10 mouse cellular contexts compared by ENCODE assay signal in genomic region chr19:32869053-32869680, GRCm38 (mm10).
DNase-seq lines count a peak whose midpoint lies in the region; ATAC-seq and TF ChIP-seq lines count a peak whose summit lies in the region.
"Had no signal": no experiment of that assay in that cellular context is flagged by ENCODE, and none has a peak within 500 bp of the region (broad histone marks: within the 10 kb centered on the region; RNA-seq: fewer than 3 reads in every experiment).

No protein-coding gene starts in this region.

- H3K27me3 ChIP-seq in hindbrain, embryonic 12.5 days, result no peaks in the 10 kb centered on the region
- H3K27me3 ChIP-seq: forebrain, embryonic 13.5 days had no signal

- H3K4me3 ChIP-seq in gastrocnemius, adult 2 months, result no peak overlapping the region
- no peak overlapping the region for H3K4me3 ChIP-seq in hindbrain, embryonic 12.5 days
- H3K4me3 ChIP-seq: forebrain, embryonic 13.5 days; midbrain, embryonic 12.5 days had no signal

- H3K27ac ChIP-seq in gastrocnemius, adult 2 months, result no peak overlapping the region
- H3K27ac ChIP-seq in hindbrain, embryonic 12.5 days, result no peak overlapping the region
- H3K27ac ChIP-seq: forebrain, embryonic 13.5 days; midbrain, embryonic 12.5 days had no signal

- TF ChIP-seq CTCF in gastrocnemius, adult 2 months (IDR thresholded peaks at IDR 0.05), result no peak

- H3K4me2 ChIP-seq in hindbrain, embryonic 12.5 days (replicated peaks), result no peak overlapping the region
- H3K4me2 ChIP-seq: forebrain, embryonic 13.5 days; midbrain, embryonic 12.5 days had no signal

- peak; percentile 19 for DNase-seq in gastrocnemius, adult 2 months
- no peak for DNase-seq in gastrocnemius, postnatal 10 days
- DNase-seq in urinary bladder, postnatal 14 days (ENCODE audit: low spot score), result peak; percentile 46
- DNase-seq in urinary bladder, adult 2 months (ENCODE audit: low spot score), result no peak
- peak; percentile 49 for DNase-seq in lung, postnatal 14 days
- no peak for DNase-seq in testis, postnatal 14 days (ENCODE audit: low spot score)
- no peak for DNase-seq in ovary, adult 18-20 months (ENCODE audit: low spot score)

- H3K9ac ChIP-seq in hindbrain, embryonic 12.5 days, result no peak overlapping the region
- H3K9ac ChIP-seq: forebrain, embryonic 13.5 days; midbrain, embryonic 12.5 days had no signal

- intact Hi-C loops in gastrocnemius, adult 2 months (cut with DNase I), result no loop called here

- no peak for ATAC-seq in hindbrain, embryonic 12.5 days (ENCODE audit: low FRiP score)
- ATAC-seq: forebrain, embryonic 13.5 days had no signal

- WGBS in hindbrain, embryonic 12.5 days, result 41% methylated on average over 10 of the region's 10 CpGs

- H3K36me3 ChIP-seq in hindbrain, embryonic 12.5 days, result no peaks in the 10 kb centered on the region
- H3K36me3 ChIP-seq: midbrain, embryonic 12.5 days had no signal

- H3K4me1 ChIP-seq in hindbrain, embryonic 12.5 days, result peaks cover 15% of the 10 kb centered on the region

- H3K9me3 ChIP-seq in hindbrain, embryonic 12.5 days (replicated peaks), result no peaks in the 10 kb centered on the region
- H3K9me3 ChIP-seq: forebrain, embryonic 13.5 days; midbrain, embryonic 12.5 days had no signal

Comparison
In these comparisons a context has a peak if more than half of its experiments do, and no peak if none do; other contexts are left out.
1. DNase-seq: peak in gastrocnemius, adult 2 months (single experiment), urinary bladder, postnatal 14 days (single experiment) and lung, postnatal 14 days (single experiment); none in gastrocnemius, postnatal 10 days (single experiment), urinary bladder, adult 2 months (single experiment), testis, postnatal 14 days (single experiment) and ovary, adult 18-20 months (single experiment).